Mouse (Mus musculus) T-helper 1 cell (primary cell): ENCODE data around the gene Olfr1274-ps.
"Not testable (repeated sequence)": the region's sequence is repeated elsewhere in the genome, so short reads cannot be mapped to it uniquely, and the experiment has no call there.

Experiments
- in situ Hi-C: fragments of 300-600 bp; cut with MboI, MseI; formaldehyde crosslinking; loops from one replicate; pipeline ENCODE4 v1.15.1; 2025; ENCODE audit warnings: high pct_unique_total_duplicates

The Olfr1274-ps gene

GRCm38 (mm10) chr2:90398633-90399107 lies at the start of gene Olfr1274-ps:
Olfr1274-ps (plus strand) TSS chr2:90398683.
- in situ Hi-C loops = not testable (repeated sequence)

DNA sequence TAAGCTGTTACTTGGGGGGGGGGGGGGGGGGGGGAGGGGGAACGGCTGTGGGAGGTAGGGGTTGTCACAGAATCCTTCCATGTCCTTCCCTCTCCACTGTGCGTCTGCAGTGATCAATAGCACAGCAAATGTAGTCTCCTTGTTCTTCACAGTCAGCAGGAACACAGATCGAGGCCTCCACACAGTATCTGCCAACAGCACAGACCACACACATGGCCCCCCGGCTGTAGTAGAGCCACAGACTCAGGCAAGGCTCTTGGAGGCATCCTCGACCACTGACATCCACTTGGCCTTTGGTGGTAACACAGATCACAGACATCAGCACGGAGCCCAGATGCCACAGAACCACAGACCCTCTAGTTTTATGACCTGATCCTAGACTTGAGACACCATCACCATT lies 47.4 kb upstream of the Olfr1274-ps start:
- in situ Hi-C loops = loop anchor here (10.0 kb wide), 1 partner anchor 84 kb away; no protein-coding TSS in a partner anchor

- in situ Hi-C loops = loop anchor here (10.0 kb wide), 1 partner anchor 83 kb away; no protein-coding TSS in a partner anchor
Observed at GRCm38 (mm10) chr2:90351540-90351939, 46.9 kb upstream of the Olfr1274-ps start.

DNA sequence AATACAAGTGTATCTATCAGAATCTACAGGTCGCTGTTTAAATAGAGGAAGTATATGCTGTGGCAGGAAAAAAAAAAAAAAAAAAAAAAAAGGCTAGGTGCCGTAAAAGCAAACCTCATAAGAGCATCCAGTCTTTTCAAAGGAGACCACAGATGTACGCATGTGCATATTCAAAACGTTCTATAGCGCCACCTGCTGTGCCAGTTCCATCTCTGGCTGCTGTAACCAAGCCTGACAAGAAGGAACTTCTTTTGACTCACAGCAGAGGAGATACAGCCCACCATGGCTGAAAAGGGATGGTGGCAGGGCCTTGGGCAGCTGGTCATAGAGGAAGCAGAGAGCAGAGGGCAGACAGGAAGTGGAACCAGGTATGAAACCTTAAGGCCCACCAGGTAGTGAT lies 39.3 kb upstream of the Olfr1274-ps start:
- in situ Hi-C loops = loop anchor here (10.0 kb wide), 1 partner anchor 76 kb away; no protein-coding TSS in a partner anchor

GRCm38 (mm10) chr2:90360199-90360598 lies 38.3 kb upstream of the Olfr1274-ps start:
- in situ Hi-C loops = not testable (repeated sequence)

GRCm38 (mm10) chr2:90414110-90414821 lies 15.8 kb downstream of the Olfr1274-ps start:
- in situ Hi-C loops = not testable (repeated sequence)

- in situ Hi-C loops = not testable (repeated sequence)
Observed at GRCm38 (mm10) chr2:90422282-90422681, 23.8 kb downstream of the Olfr1274-ps start.

- in situ Hi-C loops = not testable (repeated sequence)
Observed at GRCm38 (mm10) chr2:90424937-90425336, 26.5 kb downstream of the Olfr1274-ps start.

DNA sequence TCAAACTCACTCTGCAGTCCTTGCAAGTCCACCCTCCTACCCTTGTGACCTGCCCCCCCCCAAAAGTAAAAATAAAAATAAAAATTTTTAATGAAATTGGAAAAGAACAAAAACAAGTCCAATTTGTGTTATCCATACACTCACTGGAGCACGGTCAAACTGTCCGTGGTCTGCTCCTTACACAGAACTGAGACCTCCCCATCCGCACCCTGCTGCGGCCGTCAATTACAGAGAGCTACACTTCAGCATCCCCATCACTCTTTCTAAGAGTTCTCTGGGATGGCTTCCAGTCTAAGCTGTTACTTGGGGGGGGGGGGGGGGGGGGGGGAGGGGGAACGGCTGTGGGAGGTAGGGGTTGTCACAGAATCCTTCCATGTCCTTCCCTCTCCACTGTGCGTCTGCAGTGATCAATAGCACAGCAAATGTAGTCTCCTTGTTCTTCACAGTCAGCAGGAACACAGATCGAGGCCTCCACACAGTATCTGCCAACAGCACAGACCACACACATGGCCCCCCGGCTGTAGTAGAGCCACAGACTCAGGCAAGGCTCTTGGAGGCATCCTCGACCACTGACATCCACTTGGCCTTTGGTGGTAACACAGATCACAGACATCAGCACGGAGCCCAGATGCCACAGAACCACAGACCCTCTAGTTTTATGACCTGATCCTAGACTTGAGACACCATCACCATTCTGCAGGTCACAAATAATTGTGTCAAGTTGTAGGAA lies 30.7 kb downstream of the Olfr1274-ps start:
- in situ Hi-C loops = not testable (repeated sequence)

DNA sequence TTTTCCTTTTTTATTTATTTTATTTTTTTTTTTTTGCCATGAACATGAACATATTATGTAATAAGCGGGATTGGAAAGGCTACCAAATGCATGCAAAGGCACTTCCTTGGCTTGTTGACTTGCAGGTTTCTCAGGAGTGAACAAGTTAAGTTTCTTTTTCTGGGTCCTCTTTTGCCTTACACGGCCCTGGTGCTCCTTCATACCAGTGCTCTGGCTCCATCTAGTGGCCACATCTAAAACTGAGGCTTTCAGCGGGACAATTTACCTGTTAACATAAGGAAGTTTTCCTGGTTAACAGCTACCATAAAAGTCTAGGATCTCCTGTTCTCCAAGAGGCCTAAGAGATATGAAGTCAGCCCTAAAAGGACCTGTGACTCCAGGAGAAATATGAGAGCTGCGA lies 31.3 kb downstream of the Olfr1274-ps start:
- in situ Hi-C loops = loop anchor here (5.0 to 10.0 kb wide), 2 partner anchors 75 to 237 kb away; no protein-coding TSS in a partner anchor

DNA sequence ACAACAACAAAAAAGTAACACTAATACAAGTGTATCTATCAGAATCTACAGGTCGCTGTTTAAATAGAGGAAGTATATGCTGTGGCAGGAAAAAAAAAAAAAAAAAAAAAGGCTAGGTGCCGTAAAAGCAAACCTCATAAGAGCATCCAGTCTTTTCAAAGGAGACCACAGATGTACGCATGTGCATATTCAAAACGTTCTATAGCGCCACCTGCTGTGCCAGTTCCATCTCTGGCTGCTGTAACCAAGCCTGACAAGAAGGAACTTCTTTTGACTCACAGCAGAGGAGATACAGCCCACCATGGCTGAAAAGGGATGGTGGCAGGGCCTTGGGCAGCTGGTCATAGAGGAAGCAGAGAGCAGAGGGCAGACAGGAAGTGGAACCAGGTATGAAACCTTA lies 39.0 kb downstream of the Olfr1274-ps start:
- in situ Hi-C loops = loop anchor here (10.0 kb wide), 1 partner anchor 83 kb away; no protein-coding TSS in a partner anchor

DNA sequence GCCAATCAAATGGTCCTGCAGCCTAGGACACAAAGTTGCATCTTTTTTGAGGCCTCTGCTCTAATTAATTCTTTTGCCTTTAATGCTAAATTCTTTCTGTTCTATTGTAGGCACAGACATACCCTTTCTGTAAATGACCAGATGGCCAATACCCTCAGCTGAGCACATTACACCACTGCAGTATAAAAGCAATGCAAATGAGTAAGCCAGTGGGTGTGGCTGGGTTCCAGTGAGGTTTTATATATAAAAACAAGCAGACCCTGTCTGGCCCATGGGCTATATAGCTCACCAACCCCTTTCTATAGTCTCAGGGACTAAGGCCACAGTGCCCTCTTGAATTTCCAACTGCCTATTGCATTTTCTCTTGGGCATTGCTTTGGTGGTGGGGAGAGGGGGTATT lies 41.7 kb downstream of the Olfr1274-ps start:
- in situ Hi-C loops = loop anchor here (5.0 kb wide), 1 partner anchor 68 kb away; no protein-coding TSS in a partner anchor

GRCm38 (mm10) chr2:90441811-90442210 lies 43.3 kb downstream of the Olfr1274-ps start:
- in situ Hi-C loops = loop anchor here (5.0 kb wide), 1 partner anchor 70 kb away; no protein-coding TSS in a partner anchor

DNA sequence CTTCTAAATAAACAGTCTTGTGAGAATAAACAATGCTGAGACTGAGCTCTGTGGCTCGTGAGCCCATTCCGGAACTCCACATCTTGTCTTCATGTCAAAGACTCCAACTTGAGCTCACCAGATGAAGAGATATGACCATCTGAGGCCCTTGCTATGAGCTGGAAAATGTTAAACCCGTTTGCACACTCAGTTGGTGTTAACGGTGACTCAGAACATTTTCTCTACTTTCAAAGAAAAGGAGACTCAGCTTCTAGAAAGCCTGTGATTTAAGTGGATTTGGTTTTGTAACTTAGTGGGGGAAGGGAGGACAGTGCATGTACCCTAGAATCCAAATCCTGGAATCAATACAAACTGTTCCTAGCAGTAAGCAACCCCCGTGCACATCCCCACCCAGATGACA lies 45.3 kb downstream of the Olfr1274-ps start:
- in situ Hi-C loops = loop anchor here (5.0 kb wide), 1 partner anchor 72 kb away; no protein-coding TSS in a partner anchor

- in situ Hi-C loops = no loop called here
Observed at GRCm38 (mm10) chr2:90448967-90449740, 50.7 kb downstream of the Olfr1274-ps start.

DNA sequence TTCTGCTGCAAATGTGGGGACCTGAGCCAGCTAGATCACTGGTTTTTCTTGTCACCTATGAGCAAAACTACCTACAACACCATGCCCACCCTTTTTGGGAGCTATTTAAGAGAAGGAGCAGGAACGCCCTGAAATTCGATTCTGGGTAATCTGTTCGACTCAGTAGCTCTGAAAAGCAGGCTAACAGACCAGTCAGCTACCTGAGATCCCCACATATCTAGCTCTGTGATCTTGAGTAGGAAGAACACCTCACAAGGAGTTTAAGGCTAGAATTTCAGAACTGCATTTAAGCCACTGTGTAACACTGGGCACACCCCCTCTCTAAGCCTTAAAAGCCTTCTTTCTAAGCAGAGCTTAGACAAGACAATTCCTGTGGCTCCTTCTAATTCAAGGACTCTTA lies 53.9 kb downstream of the Olfr1274-ps start:
- in situ Hi-C loops = no loop called here
